Mouse (Mus musculus): ENCODE data around the gene Vmn1r8. TPM values are rescaled to one million over a fixed set of nuclear protein-coding genes. Genes with fewer than 3 reads are reported as not detected.
"Not testable (repeated sequence)": the region's sequence is repeated elsewhere in the genome, so short reads cannot be mapped to it uniquely, and the experiment has no call there.

Vmn1r8 gene
- polyA plus RNA-seq (2015; fragmentation: Nextera tagmentation; extraction: Ambion mirVana): not detected in 2 replicates

DNA sequence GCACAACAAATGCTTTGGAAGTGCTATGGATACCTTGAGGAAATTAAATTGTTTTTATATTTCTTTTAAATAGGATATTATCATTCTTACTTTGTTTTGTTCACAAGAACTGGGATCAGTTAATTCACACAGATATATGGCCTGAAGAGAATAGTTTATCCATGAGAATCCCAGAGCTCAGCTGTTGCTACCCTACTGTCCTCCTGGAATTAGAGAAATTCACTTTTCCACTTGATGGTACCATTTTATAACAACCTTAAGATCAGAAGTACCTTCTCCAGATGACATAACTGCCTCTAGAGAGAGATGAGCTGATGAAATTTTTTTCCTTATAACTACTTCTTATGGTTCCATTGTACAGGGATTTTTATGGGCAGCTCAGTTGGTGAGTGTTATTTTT is at the start of gene Vmn1r8:
Vmn1r8 (plus strand) TSS at position 301 of the 400 bp plus-strand sequence.
- Histone ChIP-seq H3K9ac (ENCODE audit: low read depth, low read length) (no peak within 1 kb of the TSS), H3K4me1 (replicated peaks; ENCODE audit: insufficient read depth, low read length) (no peaks in the 10 kb centered on the region), H3K27me3 (ENCODE audit: insufficient read depth, low read length) (no peaks in the 10 kb centered on the region), H3K4me3 (replicated peaks; ENCODE audit: low read depth, low read length) (no peak within 1 kb of the TSS), H3K4me2 (ENCODE audit: low read length) (no peak within 1 kb of the TSS), H3K27ac (no peak within 1 kb of the TSS), H3K36me3 (ENCODE audit: insufficient read depth, low read length) (no peaks in the 10 kb centered on the region), H3K9me3 (replicated peaks; ENCODE audit: low read length) (no peaks in the 10 kb centered on the region)
- ATAC-seq (replicated peaks; ENCODE audit: low FRiP score, low read depth) (no peak), DNase-seq (ENCODE audit: low spot score) (no peak)
- no peak for TF ChIP-seq CTCF (IDR thresholded peaks at IDR 0.05; ENCODE audit: low read depth)

GRCm38 (mm10) chr6:56996943-56997342 is 35.1 kb upstream of the Vmn1r8 start, which contains the start of gene Vmn1r6:
Gene Vmn1r6 (plus strand): TSS chr6:56997243.
- DNase-seq (ENCODE audit: low spot score) (no peak), ATAC-seq (replicated peaks; ENCODE audit: low FRiP score, low read depth) (no peak)
- Histone ChIP-seq H3K27me3 (ENCODE audit: insufficient read depth, low read length) (no peaks in the 10 kb centered on the region), H3K27ac (no peak within 1 kb of the TSS), H3K36me3 (ENCODE audit: insufficient read depth, low read length) (no peaks in the 10 kb centered on the region), H3K4me1 (replicated peaks; ENCODE audit: insufficient read depth, low read length) (no peaks in the 10 kb centered on the region), H3K9me3 (replicated peaks; ENCODE audit: low read length) (no peaks in the 10 kb centered on the region), H3K9ac (ENCODE audit: low read depth, low read length) (no peak within 1 kb of the TSS), H3K4me3 (replicated peaks; ENCODE audit: low read depth, low read length) (no peak within 1 kb of the TSS), H3K4me2 (ENCODE audit: low read length) (no peak within 1 kb of the TSS)
- 85% methylated on average over 2 of the region's 2 CpGs for WGBS
- TF ChIP-seq CTCF (IDR thresholded peaks at IDR 0.05; ENCODE audit: low read depth): no peak

GRCm38 (mm10) chr6:57025224-57025623 is 6.9 kb upstream of the Vmn1r8 start, which contains the start of gene Vmn1r7:
Gene Vmn1r7 (minus strand): TSS chr6:57025324.
- not testable (repeated sequence) for ATAC-seq (replicated peaks; ENCODE audit: low FRiP score, low read depth); H3K9me3 ChIP-seq (replicated peaks; ENCODE audit: low read length)
- WGBS: 89% methylated on average over 2 of the region's 2 CpGs

DNA sequence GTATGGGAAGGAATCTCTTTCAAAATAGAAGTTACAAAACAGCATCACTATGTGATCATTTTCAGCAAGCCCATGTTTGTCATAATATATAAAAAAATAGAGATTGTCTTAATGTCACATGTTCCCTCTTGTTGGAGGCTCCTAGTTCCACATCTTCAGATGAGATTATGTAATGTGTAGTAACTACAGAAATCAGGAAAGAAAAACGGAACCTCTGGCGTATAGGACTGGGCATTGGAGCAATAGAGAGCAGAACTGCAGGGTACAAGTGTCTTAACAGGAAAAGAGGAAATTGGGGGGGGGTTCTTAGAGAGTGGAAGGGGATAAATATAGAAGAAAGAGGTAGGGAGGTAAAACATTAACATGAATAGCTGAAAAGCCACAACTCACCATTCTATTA is 2.6 kb downstream of the Vmn1r8 start:
- WGBS: 77% methylated on average over 2 of the region's 2 CpGs
- no peak for ATAC-seq (replicated peaks; ENCODE audit: low FRiP score, low read depth)
- H3K36me3 ChIP-seq (ENCODE audit: insufficient read depth, low read length): no peaks in the 10 kb centered on the region
- H3K9ac ChIP-seq (ENCODE audit: low read depth, low read length): no peak overlapping the region
- no peak overlapping the region for H3K27ac ChIP-seq
- no peaks in the 10 kb centered on the region for H3K4me1 ChIP-seq (replicated peaks; ENCODE audit: insufficient read depth, low read length)
- no peak for TF ChIP-seq CTCF (IDR thresholded peaks at IDR 0.05; ENCODE audit: low read depth)
- H3K27me3 ChIP-seq (ENCODE audit: insufficient read depth, low read length): no peaks in the 10 kb centered on the region
- no peak for DNase-seq (ENCODE audit: low spot score)
- H3K9me3 ChIP-seq (replicated peaks; ENCODE audit: low read length): no peaks in the 10 kb centered on the region
- H3K4me3 ChIP-seq (replicated peaks; ENCODE audit: low read depth, low read length): no peak overlapping the region
- no peak overlapping the region for H3K4me2 ChIP-seq (ENCODE audit: low read length)

More at GRCm38 (mm10) chr6:57025224-57025623, 6.9 kb upstream of the Vmn1r8 start, which contains the start of gene Vmn1r7:
- DNase-seq (ENCODE audit: low spot score); H3K27ac ChIP-seq; H3K9ac ChIP-seq (ENCODE audit: low read depth, low read length); H3K4me2 ChIP-seq (ENCODE audit: low read length); H3K4me1 ChIP-seq (replicated peaks; ENCODE audit: insufficient read depth, low read length); H3K27me3 ChIP-seq (ENCODE audit: insufficient read depth, low read length); H3K36me3 ChIP-seq (ENCODE audit: insufficient read depth, low read length); H3K4me3 ChIP-seq (replicated peaks; ENCODE audit: low read depth, low read length): not testable (repeated sequence)

- no peaks in the 10 kb centered on the region for H3K9me3 ChIP-seq (replicated peaks; ENCODE audit: low read length)
- TF ChIP-seq CTCF (IDR thresholded peaks at IDR 0.05; ENCODE audit: low read depth): peak; percentile 53; the same call in 1 of the 2 replicates
- no peak overlapping the region for H3K4me2 ChIP-seq (ENCODE audit: low read length)
- no peak overlapping the region for H3K9ac ChIP-seq (ENCODE audit: low read depth, low read length)
- no peak overlapping the region for H3K27ac ChIP-seq
- H3K4me1 ChIP-seq (replicated peaks; ENCODE audit: insufficient read depth, low read length): no peaks in the 10 kb centered on the region
- ATAC-seq (replicated peaks; ENCODE audit: low FRiP score, low read depth): no peak; the same call in 1 of the 2 replicates
- H3K4me3 ChIP-seq (replicated peaks; ENCODE audit: low read depth, low read length): no peak overlapping the region
- no peaks in the 10 kb centered on the region for H3K27me3 ChIP-seq (ENCODE audit: insufficient read depth, low read length)
- DNase-seq (ENCODE audit: low spot score): no peak
- no peaks in the 10 kb centered on the region for H3K36me3 ChIP-seq (ENCODE audit: insufficient read depth, low read length)
These were observed 31.6 kb downstream of the Vmn1r8 start for GRCm38 (mm10) chr6:57063730-57064129.

DNA sequence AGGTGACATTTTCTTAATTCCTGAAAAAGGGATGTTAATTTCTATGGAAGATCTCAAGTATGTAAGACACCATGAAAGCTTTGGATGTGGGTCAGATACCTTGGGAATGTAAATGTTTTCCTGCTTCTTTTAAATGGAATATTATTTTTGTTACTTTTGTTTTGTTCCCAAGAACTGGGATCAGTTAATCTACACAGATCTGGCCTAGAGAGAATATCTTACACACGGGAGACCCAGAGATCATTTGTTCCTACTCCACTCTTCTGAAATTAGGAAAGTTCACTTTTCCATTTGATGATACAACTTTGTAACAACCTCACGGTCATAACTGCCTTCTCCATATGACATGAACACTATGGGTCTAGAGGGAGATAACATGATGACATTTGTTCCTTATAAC is 34.4 kb downstream of the Vmn1r8 start, which contains the start of gene Vmn1r9:
Vmn1r9 (plus strand) TSS at position 301 of the 400 bp plus-strand sequence.
- no peak for ATAC-seq (replicated peaks; ENCODE audit: low FRiP score, low read depth)
- H3K4me2 ChIP-seq (ENCODE audit: low read length): no peak within 1 kb of the TSS
- H3K27me3 ChIP-seq (ENCODE audit: insufficient read depth, low read length): no peaks in the 10 kb centered on the region
- DNase-seq (ENCODE audit: low spot score): no peak
- no peak within 1 kb of the TSS for H3K9ac ChIP-seq (ENCODE audit: low read depth, low read length)
- no peaks in the 10 kb centered on the region for H3K36me3 ChIP-seq (ENCODE audit: insufficient read depth, low read length)
- no peak within 1 kb of the TSS for H3K4me3 ChIP-seq (replicated peaks; ENCODE audit: low read depth, low read length)
- H3K9me3 ChIP-seq (replicated peaks; ENCODE audit: low read length): no peaks in the 10 kb centered on the region
- 90% methylated on average over 2 of the region's 2 CpGs for WGBS
- H3K4me1 ChIP-seq (replicated peaks; ENCODE audit: insufficient read depth, low read length): no peaks in the 10 kb centered on the region
- no peak within 1 kb of the TSS for H3K27ac ChIP-seq
- TF ChIP-seq CTCF (IDR thresholded peaks at IDR 0.05; ENCODE audit: low read depth): no peak

Other genes starting within 250 kb of the Vmn1r8 start
- gene Kbtbd2, start 234.5 kb upstream of the Vmn1r8 start, polyA plus RNA-seq (2015; fragmentation: Nextera tagmentation; extraction: Ambion mirVana): 16.0 TPM in 2 replicates
- 104 and 113 TPM in 2 replicates for gene Fkbp9, start 200.2 kb upstream of the Vmn1r8 start, polyA plus RNA-seq (2015; fragmentation: Nextera tagmentation; extraction: Ambion mirVana)
- 82.4 and 85.9 TPM in 2 replicates for gene Nt5c3, start 108.4 kb upstream of the Vmn1r8 start, polyA plus RNA-seq (2015; fragmentation: Nextera tagmentation; extraction: Ambion mirVana)
- gene Vmn1r4, start 108.3 kb upstream of the Vmn1r8 start, polyA plus RNA-seq (2015; fragmentation: Nextera tagmentation; extraction: Ambion mirVana): 0.28 and 0.62 TPM in 2 replicates
- not detected in 2 replicates for gene Vmn1r5, start 62.0 kb upstream of the Vmn1r8 start, polyA plus RNA-seq (2015; fragmentation: Nextera tagmentation; extraction: Ambion mirVana)
- not detected in 2 replicates for gene Vmn1r6, start 35.0 kb upstream of the Vmn1r8 start, polyA plus RNA-seq (2015; fragmentation: Nextera tagmentation; extraction: Ambion mirVana)
- gene Vmn1r7, start 7.0 kb upstream of the Vmn1r8 start, polyA plus RNA-seq (2015; fragmentation: Nextera tagmentation; extraction: Ambion mirVana): not detected in 2 replicates
- not detected in 2 replicates for gene Vmn1r9, start 34.5 kb downstream of the Vmn1r8 start, polyA plus RNA-seq (2015; fragmentation: Nextera tagmentation; extraction: Ambion mirVana)
- not detected in 2 replicates for gene Vmn1r10, start 77.2 kb downstream of the Vmn1r8 start, polyA plus RNA-seq (2015; fragmentation: Nextera tagmentation; extraction: Ambion mirVana)
- gene Vmn1r11, start 101.2 kb downstream of the Vmn1r8 start, polyA plus RNA-seq (2015; fragmentation: Nextera tagmentation; extraction: Ambion mirVana): not detected in 2 replicates
- not detected in 2 replicates for gene Vmn1r12, start 124.6 kb downstream of the Vmn1r8 start, polyA plus RNA-seq (2015; fragmentation: Nextera tagmentation; extraction: Ambion mirVana)
- not detected in 2 replicates for gene Vmn1r13, start 171.0 kb downstream of the Vmn1r8 start, polyA plus RNA-seq (2015; fragmentation: Nextera tagmentation; extraction: Ambion mirVana)
- gene Vmn1r14, start 199.4 kb downstream of the Vmn1r8 start, polyA plus RNA-seq (2015; fragmentation: Nextera tagmentation; extraction: Ambion mirVana): not detected in 2 replicates
- gene Vmn1r15, start 225.7 kb downstream of the Vmn1r8 start, polyA plus RNA-seq (2015; fragmentation: Nextera tagmentation; extraction: Ambion mirVana): not detected in 2 replicates